Mouse (Mus musculus): Measurements from ENCODE around the gene Bmp3. TPM values are rescaled to one million over a fixed set of nuclear protein-coding genes. Genes with fewer than 3 reads are reported as not detected.

Bmp3 gene
- polyA plus RNA-seq, 1 experiment from 2014 or later: 9.9 TPM

GRCm38 (mm10) chr5:98921608-98922007 is 67.4 kb downstream of the Bmp3 start:
- Histone ChIP-seq H3K36me3 (no peaks in the 10 kb centered on the region), H3K9me3 (replicated peaks) (no peaks in the 10 kb centered on the region), H3K27ac (no peak overlapping the region), H3K4me2 (no peak overlapping the region), H3K4me3 (replicated peaks) (no peak overlapping the region), H3K27me3 (no peaks in the 10 kb centered on the region), H3K9ac (no peak overlapping the region), H3K4me1 (no peaks in the 10 kb centered on the region)
- 81% methylated on average over 1 of the region's 1 CpGs for WGBS
- no peak for ATAC-seq (replicated peaks; ENCODE audit: low FRiP score)

GRCm38 (mm10) chr5:98922921-98923320 is 68.7 kb downstream of the Bmp3 start:
- H3K27ac ChIP-seq: no peak overlapping the region
- no peaks in the 10 kb centered on the region for H3K36me3 ChIP-seq
- no peaks in the 10 kb centered on the region for H3K9me3 ChIP-seq (replicated peaks)
- H3K27me3 ChIP-seq: no peaks in the 10 kb centered on the region
- 83% methylated on average over 3 of the region's 3 CpGs for WGBS
- H3K4me1 ChIP-seq: no peaks in the 10 kb centered on the region
- H3K4me2 ChIP-seq: no peak overlapping the region
- no peak for ATAC-seq (replicated peaks; ENCODE audit: low FRiP score)
- no peak overlapping the region for H3K9ac ChIP-seq
- H3K4me3 ChIP-seq (replicated peaks): no peak overlapping the region

Other genes with a start within 250 kb of the Bmp3 start
- 1.8 and 2.3 TPM in 2 replicates for gene Prkg2, start 182.9 kb downstream of the Bmp3 start, polyA plus RNA-seq (2015; fragmentation: Nextera tagmentation; extraction: Ambion mirVana)

All from kidney, embryonic 15.5 days (tissue).